Mouse (Mus musculus): ENCODE data around the gene H2-T23. TPM values are rescaled to one million over a fixed set of nuclear protein-coding genes. Genes with fewer than 3 reads are reported as not detected.
"Not testable (repeated sequence)": the region's sequence is repeated elsewhere in the genome, so short reads cannot be mapped to it uniquely, and the experiment has no call there.

H2-T23 gene
- polyA plus RNA-seq, 1 experiment from 2014 or later: 5.7 TPM

GRCm38 (mm10) chr17:36036126-36036525 lies 3.5 kb upstream of the H2-T23 start:
- not testable (repeated sequence) for H3K27me3 ChIP-seq (replicated peaks; ENCODE audit: control insufficient read depth, insufficient read depth, low read length); H3K27ac ChIP-seq (ENCODE audit: low read depth); H3K4me2 ChIP-seq (ENCODE audit: low read length); DNase-seq (ENCODE audit: low spot score); H3K9me3 ChIP-seq (ENCODE audit: control insufficient read depth, low read length); H3K4me1 ChIP-seq (replicated peaks; ENCODE audit: control insufficient read depth, insufficient read depth, low read length); H3K9ac ChIP-seq (ENCODE audit: low read length); H3K36me3 ChIP-seq (ENCODE audit: control insufficient read depth, insufficient read depth, low read length); ATAC-seq (replicated peaks; ENCODE audit: low FRiP score, low TSS enrichment, low read depth); H3K4me3 ChIP-seq (ENCODE audit: low read depth, low read length)
- WGBS: 88% methylated on average over 13 of the region's 13 CpGs

- WGBS: 19% methylated on average over 3 of the region's 3 CpGs
These were observed 2.5 kb upstream of the H2-T23 start for GRCm38 (mm10) chr17:36035010-36035638.

GRCm38 (mm10) chr17:36034524-36034923 lies 1.9 kb upstream of the H2-T23 start:
- H3K27ac ChIP-seq (ENCODE audit: low read depth); H3K4me3 ChIP-seq (ENCODE audit: low read depth, low read length); H3K9me3 ChIP-seq (ENCODE audit: control insufficient read depth, low read length); H3K9ac ChIP-seq (ENCODE audit: low read length); H3K36me3 ChIP-seq (ENCODE audit: control insufficient read depth, insufficient read depth, low read length); H3K4me1 ChIP-seq (replicated peaks; ENCODE audit: control insufficient read depth, insufficient read depth, low read length); DNase-seq (ENCODE audit: low spot score); H3K4me2 ChIP-seq (ENCODE audit: low read length); ATAC-seq (replicated peaks; ENCODE audit: low FRiP score, low TSS enrichment, low read depth); H3K27me3 ChIP-seq (replicated peaks; ENCODE audit: control insufficient read depth, insufficient read depth, low read length): not testable (repeated sequence)
- WGBS: 44% methylated on average over 3 of the region's 3 CpGs

More at GRCm38 (mm10) chr17:36035010-36035638, 2.5 kb upstream of the H2-T23 start:
- not testable (repeated sequence) for H3K9me3 ChIP-seq (ENCODE audit: control insufficient read depth, low read length); H3K4me3 ChIP-seq (ENCODE audit: low read depth, low read length); DNase-seq (ENCODE audit: low spot score); H3K9ac ChIP-seq (ENCODE audit: low read length); H3K27ac ChIP-seq (ENCODE audit: low read depth); H3K4me2 ChIP-seq (ENCODE audit: low read length); H3K4me1 ChIP-seq (replicated peaks; ENCODE audit: control insufficient read depth, insufficient read depth, low read length); H3K27me3 ChIP-seq (replicated peaks; ENCODE audit: control insufficient read depth, insufficient read depth, low read length); H3K36me3 ChIP-seq (ENCODE audit: control insufficient read depth, insufficient read depth, low read length)
- 0 out of 2 replicates have a peak, but pooled peaks have one; percentile 31 for ATAC-seq (replicated peaks; ENCODE audit: low FRiP score, low TSS enrichment, low read depth)

- 0 out of 2 replicates have a peak overlapping the region, but pooled peaks have one; percentile 30 for H3K9ac ChIP-seq (ENCODE audit: low read length)
- not testable (repeated sequence) for H3K9me3 ChIP-seq (ENCODE audit: control insufficient read depth, low read length); H3K27ac ChIP-seq (ENCODE audit: low read depth); H3K27me3 ChIP-seq (replicated peaks; ENCODE audit: control insufficient read depth, insufficient read depth, low read length); H3K4me1 ChIP-seq (replicated peaks; ENCODE audit: control insufficient read depth, insufficient read depth, low read length); H3K36me3 ChIP-seq (ENCODE audit: control insufficient read depth, insufficient read depth, low read length)
- ATAC-seq (replicated peaks; ENCODE audit: low FRiP score, low TSS enrichment, low read depth) (peak; percentile 56; the same call in 1 of the 2 replicates), DNase-seq (ENCODE audit: low spot score) (peak; percentile 69)
- 2% methylated on average over 40 of the region's 40 CpGs for WGBS
- peak overlapping the region; percentile 39 for H3K4me3 ChIP-seq (ENCODE audit: low read depth, low read length)
- peak overlapping the region; percentile 79 for H3K4me2 ChIP-seq (ENCODE audit: low read length)
These were observed 898 bp downstream of the H2-T23 start for GRCm38 (mm10) chr17:36031583-36032331.

- Histone ChIP-seq H3K4me2 (ENCODE audit: low read length) (peak overlapping the region; percentile 79), H3K4me3 (ENCODE audit: low read depth, low read length) (0 out of 2 replicates have a peak overlapping the region, but pooled peaks have one; percentile 39)
- not testable (repeated sequence) for ATAC-seq (replicated peaks; ENCODE audit: low FRiP score, low TSS enrichment, low read depth); H3K9ac ChIP-seq (ENCODE audit: low read length); H3K36me3 ChIP-seq (ENCODE audit: control insufficient read depth, insufficient read depth, low read length); H3K27me3 ChIP-seq (replicated peaks; ENCODE audit: control insufficient read depth, insufficient read depth, low read length); H3K9me3 ChIP-seq (ENCODE audit: control insufficient read depth, low read length); H3K4me1 ChIP-seq (replicated peaks; ENCODE audit: control insufficient read depth, insufficient read depth, low read length); DNase-seq (ENCODE audit: low spot score); H3K27ac ChIP-seq (ENCODE audit: low read depth)
- WGBS: 49% methylated on average over 8 of the region's 8 CpGs
These were observed 1.7 kb downstream of the H2-T23 start for GRCm38 (mm10) chr17:36030703-36031582.

- not testable (repeated sequence) for H3K36me3 ChIP-seq (ENCODE audit: control insufficient read depth, insufficient read depth, low read length); H3K9me3 ChIP-seq (ENCODE audit: control insufficient read depth, low read length); H3K27me3 ChIP-seq (replicated peaks; ENCODE audit: control insufficient read depth, insufficient read depth, low read length); H3K4me2 ChIP-seq (ENCODE audit: low read length); H3K4me1 ChIP-seq (replicated peaks; ENCODE audit: control insufficient read depth, insufficient read depth, low read length); DNase-seq (ENCODE audit: low spot score); H3K27ac ChIP-seq (ENCODE audit: low read depth); H3K4me3 ChIP-seq (ENCODE audit: low read depth, low read length); H3K9ac ChIP-seq (ENCODE audit: low read length); ATAC-seq (replicated peaks; ENCODE audit: low FRiP score, low TSS enrichment, low read depth)
- WGBS: 75% methylated on average over 2 of the region's 4 CpGs
These were observed 2.5 kb downstream of the H2-T23 start for GRCm38 (mm10) chr17:36030046-36030702.

GRCm38 (mm10) chr17:36028879-36029619 lies 3.6 kb downstream of the H2-T23 start:
- no peak overlapping the region for H3K4me3 ChIP-seq (ENCODE audit: low read depth, low read length)
- H3K36me3 ChIP-seq (ENCODE audit: control insufficient read depth, insufficient read depth, low read length): no peaks in the 10 kb centered on the region
- H3K27me3 ChIP-seq (replicated peaks; ENCODE audit: control insufficient read depth, insufficient read depth, low read length): no peaks in the 10 kb centered on the region
- no peaks in the 10 kb centered on the region for H3K9me3 ChIP-seq (ENCODE audit: control insufficient read depth, low read length)
- no peak overlapping the region for H3K9ac ChIP-seq (ENCODE audit: low read length)
- no peak overlapping the region for H3K4me2 ChIP-seq (ENCODE audit: low read length)
- DNase-seq (ENCODE audit: low spot score) (no peak), ATAC-seq (replicated peaks; ENCODE audit: low FRiP score, low TSS enrichment, low read depth) (no peak)
- H3K27ac ChIP-seq (ENCODE audit: low read depth): no peak overlapping the region
- 86% methylated on average over 7 of the region's 7 CpGs for WGBS
- peaks cover 2% of the 10 kb centered on the region; the same call in 1 of the 2 replicates for H3K4me1 ChIP-seq (replicated peaks; ENCODE audit: control insufficient read depth, insufficient read depth, low read length)

Data from intestine, embryonic 14.5 days (tissue).